Mouse (Mus musculus) urinary bladder, adult 18-20 months (tissue): ENCODE results near the gene Scube3.

Experiments used
- DNase-seq, 2 experiments: peaks; one replicate each; pipeline ENCODE4 v3.0.0; 2022; ENCODE audit warnings: low spot score in 2 of 2, mixed read lengths in 2 of 2

Gene Scube3

GRCm38 (mm10) chr17:28177540-28178046, 35.7 kb downstream of the Scube3 start:
- DNase-seq: no peak

- no peak for DNase-seq
Observed at GRCm38 (mm10) chr17:28180331-28180730, 38.4 kb downstream of the Scube3 start.

GRCm38 (mm10) chr17:28180783-28181544, 39.0 kb downstream of the Scube3 start:
- DNase-seq: no peak

GRCm38 (mm10) chr17:28184971-28185638, 43.2 kb downstream of the Scube3 start:
- DNase-seq: no peak

GRCm38 (mm10) chr17:28188313-28188712, 46.4 kb downstream of the Scube3 start:
- DNase-seq: no peak

GRCm38 (mm10) chr17:28192754-28193153, 50.8 kb downstream of the Scube3 start:
- no peak for DNase-seq

GRCm38 (mm10) chr17:28193559-28193958, 51.6 kb downstream of the Scube3 start:
- no peak for DNase-seq

- no peak for DNase-seq
Observed at GRCm38 (mm10) chr17:28195033-28195432, 53.1 kb downstream of the Scube3 start.

- DNase-seq: no peak
Observed at GRCm38 (mm10) chr17:28197646-28198045, 55.7 kb downstream of the Scube3 start.

GRCm38 (mm10) chr17:28201982-28202381, 60.0 kb downstream of the Scube3 start:
- no peak for DNase-seq

GRCm38 (mm10) chr17:28204052-28204720, 62.2 kb downstream of the Scube3 start:
- DNase-seq: no peak

GRCm38 (mm10) chr17:28205443-28205842, 63.5 kb downstream of the Scube3 start:
- DNase-seq: no peak

- no peak for DNase-seq
Observed at GRCm38 (mm10) chr17:28207092-28207491, 65.2 kb downstream of the Scube3 start.

GRCm38 (mm10) chr17:28207591-28208313, 65.8 kb downstream of the Scube3 start, which contains the start of gene Def6:
Def6 (plus strand) TSS chr17:28207778.
- DNase-seq: peak; percentile 69 to 82

- DNase-seq: no peak
Observed at GRCm38 (mm10) chr17:28208314-28208612, 66.3 kb downstream of the Scube3 start.

- no peak for DNase-seq
Observed at GRCm38 (mm10) chr17:28209457-28210110, 67.6 kb downstream of the Scube3 start.

- DNase-seq: no peak
Observed at GRCm38 (mm10) chr17:28211921-28212341, 70.0 kb downstream of the Scube3 start.

GRCm38 (mm10) chr17:28212391-28212790, 70.5 kb downstream of the Scube3 start:
- no peak for DNase-seq

GRCm38 (mm10) chr17:28213236-28213635, 71.3 kb downstream of the Scube3 start:
- no peak for DNase-seq

- no peak for DNase-seq
Observed at GRCm38 (mm10) chr17:28216791-28217190, 74.8 kb downstream of the Scube3 start.
